Mouse (Mus musculus) layer of hippocampus, adult 18-20 months (tissue): ENCODE measurements around the gene Rabep2. TPM values are rescaled to one million over a fixed set of nuclear protein-coding genes. Genes with fewer than 3 reads are reported as not detected.
"Not testable (repeated sequence)": the region's sequence is repeated elsewhere in the genome, so short reads cannot be mapped to it uniquely, and the experiment has no call there.

Source experiments
- DNase-seq, 2 experiments: peaks; one replicate each; pipeline ENCODE4 v3.0.0; 2022; ENCODE audit warnings: low spot score in 2 of 2
- long read RNA-seq: library from polyadenylated mRNA; stranded (forward); transcript quantifications from one replicate; pipeline ENCODE4 v2.0.0, GENCODE M21; 2021
- total RNA-seq, 2 experiments: library from RNA; stranded (reverse); gene quantifications; 2 replicates each; pipeline ENCODE4 v1.2.3; 2021

Gene Rabep2
- 10 to 100 TPM; 14.2 to 15.2 TPM for total RNA-seq
- long read RNA-seq, partial matches to known transcripts, result 0 of 4 reads
- long read RNA-seq, other reads (novel, unspliced or antisense), result 4 of 4 reads

DNA sequence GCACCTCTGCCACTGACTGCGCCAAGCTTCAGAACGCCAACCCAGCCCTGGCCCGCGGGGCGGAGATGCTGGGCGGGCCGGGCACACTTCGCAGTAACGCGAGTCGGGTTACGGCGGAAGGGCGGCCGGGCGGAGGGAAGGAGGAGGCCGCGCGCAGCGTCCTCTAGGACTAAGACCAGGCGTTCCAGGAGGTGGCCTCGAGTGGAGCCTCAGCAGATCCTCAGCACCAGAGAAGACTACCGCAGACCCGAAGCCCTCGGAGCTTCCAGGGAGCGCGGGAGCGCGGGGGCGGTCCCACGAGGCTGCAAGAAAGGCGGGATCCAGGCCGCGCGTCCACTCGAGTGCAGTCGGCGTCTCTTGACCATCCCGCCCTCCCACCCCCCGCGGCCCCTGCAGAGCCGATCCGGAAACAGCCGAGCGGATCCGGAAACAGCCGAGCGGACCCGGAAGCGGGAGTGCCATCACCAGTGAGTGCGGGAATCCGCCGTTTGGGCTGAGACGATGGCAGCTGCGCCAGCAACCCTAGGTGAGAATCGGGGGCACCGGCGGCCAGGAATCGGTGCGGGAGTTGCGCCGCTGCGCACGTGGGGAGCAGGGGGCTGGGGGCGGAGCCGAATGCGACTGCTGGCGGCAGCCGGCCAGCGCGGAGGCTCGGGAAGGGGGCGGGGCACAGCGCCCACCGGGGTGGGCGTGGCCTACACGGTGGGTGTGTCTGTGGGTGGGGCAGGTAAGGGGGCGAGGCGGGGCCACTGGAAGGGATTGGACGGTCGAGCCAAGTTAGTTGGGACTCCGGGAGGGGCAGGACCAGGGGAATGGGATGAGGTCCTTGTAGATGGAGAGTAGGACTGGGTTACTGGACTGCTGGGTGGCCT lies at the start of gene Rabep2:
Gene Rabep2, plus strand, starts transcription at position 129 of the 872 bp plus-strand sequence.
- peak; percentile 85 to 95 for DNase-seq

DNA sequence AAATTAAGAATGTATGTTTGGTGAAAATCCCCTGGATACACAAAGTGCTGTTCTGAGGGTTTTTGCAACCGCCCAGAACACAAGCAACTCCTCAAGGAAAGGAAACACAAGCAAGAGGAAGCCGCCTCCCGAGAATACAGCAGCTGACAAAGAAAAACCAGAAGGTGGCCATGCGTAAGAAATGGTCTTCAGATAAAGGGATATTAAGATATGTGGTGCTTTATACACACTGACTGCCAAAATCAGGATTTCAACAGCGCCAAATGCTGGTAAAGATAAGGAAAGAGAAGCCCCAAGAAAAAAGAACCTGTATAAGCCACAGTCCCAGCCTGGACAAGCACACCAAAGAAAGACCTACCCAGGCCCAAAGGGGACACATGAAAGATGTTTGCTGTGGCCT lies 45.0 kb upstream of the Rabep2 start:
- DNase-seq, result no peak

DNA sequence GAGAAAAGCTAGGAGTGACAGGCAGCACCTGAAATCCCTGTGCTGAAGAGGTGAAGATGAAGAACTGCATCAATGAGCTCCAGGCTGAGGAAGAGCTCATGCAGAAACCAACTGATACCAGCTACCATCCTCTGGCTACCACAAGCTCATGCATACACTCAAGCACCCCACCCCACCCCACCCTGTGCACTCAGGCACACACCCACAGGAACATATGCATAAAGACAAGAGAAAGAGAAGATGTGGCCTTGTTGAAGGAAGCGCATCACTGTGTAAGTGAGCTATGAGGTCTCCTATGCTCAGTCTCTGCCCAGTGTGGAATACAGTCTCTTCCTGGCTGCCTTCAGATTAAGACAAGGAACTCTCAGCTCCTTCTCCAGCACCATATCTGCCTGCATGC lies 40.4 kb upstream of the Rabep2 start:
- DNase-seq, result no peak

DNA sequence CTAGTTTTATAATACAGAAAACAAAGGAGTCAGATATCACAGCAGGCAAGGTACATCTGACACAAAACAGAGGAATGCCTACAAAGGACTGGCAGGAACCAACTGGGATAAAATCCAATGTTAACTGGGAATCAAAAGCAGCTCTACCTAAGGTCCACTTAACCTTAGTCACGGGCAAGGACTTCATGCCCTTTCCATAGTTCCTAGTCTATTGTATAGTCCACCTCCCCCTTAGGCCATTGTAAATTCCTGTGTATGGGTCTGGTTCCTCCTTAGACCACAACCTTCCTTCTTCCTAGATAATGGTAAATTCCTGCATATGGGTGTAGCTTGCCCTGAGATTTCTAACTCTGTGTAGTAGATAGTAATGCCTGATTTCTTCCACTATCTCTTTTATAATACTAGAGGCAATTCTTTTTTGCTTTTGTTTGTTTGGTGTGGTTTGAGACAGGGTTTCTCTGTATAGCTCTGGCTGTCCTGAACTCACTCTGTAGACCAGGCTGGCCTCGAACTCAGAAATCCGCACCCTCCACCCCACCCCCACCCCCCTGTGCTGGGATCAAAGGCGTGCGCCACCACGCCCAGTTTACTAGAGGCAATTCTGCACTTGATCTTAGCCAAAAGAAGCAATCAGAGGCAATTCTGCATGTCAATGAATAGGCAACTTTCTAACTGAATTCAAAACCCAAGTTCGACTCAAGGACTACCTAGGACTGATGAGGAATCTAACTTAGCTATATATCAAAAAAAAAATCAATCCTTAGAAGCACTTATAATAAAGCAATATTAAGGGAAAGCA lies 36.3 kb upstream of the Rabep2 start:
- DNase-seq, result not testable (repeated sequence)

DNA sequence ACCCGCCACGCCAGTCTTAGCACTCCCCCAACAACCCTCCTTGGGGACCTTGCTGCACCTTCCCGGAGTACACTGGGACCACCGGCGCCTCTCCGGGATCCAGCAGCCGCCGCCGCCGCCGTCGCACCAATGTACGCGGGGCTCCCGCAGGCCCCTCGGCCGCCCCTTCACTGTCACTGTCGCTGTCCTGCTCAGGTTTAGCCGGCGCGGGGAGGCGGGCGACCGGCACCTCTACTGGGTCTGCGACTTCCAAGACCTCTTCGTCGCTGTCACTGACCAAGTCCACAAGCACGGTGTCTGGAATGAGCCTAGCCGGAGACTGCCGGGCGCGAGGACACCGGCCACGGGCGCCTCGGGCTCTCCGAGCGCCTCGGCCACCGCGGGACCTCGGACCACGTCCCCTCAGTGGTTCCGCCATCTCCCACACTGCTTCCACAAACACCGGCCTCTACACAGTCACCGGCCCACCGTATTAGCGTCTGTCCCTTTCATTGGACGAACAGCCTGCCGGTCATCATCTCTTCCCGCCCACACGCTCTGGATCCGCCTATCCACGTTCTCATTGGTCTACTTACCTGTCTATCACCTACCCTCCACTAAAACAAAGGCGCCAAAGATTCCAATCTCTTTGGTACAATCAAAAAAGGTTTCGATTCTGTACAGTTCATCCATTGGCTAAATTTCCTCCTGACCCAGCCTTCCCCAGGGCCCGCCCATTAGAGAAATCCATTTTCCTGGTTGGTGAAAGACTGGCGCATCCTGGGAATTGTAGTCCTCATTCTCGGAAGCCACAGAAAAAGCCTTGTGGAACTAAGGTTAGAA lies 32.0 kb upstream of the Rabep2 start, which contains the start of gene Nfatc2ip:
Gene Nfatc2ip, minus strand, starts transcription at position 440 of the 822 bp plus-strand sequence.
- DNase-seq, result peak; percentile 94 to 100

DNA sequence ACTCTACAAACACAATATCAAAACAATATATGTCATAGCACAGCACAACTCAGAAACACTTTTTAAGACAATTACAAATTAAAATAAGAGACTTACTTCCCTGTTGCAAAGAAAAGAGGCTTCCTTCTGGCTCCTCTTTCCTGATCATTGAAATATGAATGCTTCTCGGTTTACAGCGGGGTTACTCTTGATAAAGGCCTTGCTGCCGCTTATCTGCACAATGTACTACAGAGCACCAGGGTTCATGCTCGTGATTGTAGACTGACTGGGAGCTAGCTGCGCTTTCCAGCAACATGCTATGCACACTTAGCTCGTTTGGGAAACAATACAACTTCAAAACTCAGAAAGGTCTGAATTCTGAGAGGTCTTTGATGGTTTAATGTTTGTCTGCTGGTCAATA lies 31.3 kb upstream of the Rabep2 start:
- no peak for DNase-seq

DNA sequence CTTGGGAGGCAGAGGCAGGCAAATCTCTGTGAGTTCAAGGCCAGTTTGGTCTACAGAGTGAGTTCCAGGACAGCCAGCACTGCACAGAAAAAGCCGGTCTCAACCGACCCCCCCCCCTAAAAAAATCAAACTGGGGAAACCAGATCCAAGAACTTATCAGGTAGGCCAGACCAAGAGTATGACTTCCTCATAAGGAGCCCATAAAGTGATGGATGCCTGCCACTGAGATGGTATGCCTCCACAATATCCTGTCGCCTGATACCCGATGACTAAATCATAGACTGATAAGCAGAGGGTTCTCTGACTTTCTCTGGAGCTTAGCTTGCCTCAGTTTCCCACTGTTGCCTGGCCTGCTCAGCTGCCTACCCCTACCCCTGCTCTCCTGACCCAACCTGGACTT lies 30.7 kb upstream of the Rabep2 start:
- no peak for DNase-seq

DNA sequence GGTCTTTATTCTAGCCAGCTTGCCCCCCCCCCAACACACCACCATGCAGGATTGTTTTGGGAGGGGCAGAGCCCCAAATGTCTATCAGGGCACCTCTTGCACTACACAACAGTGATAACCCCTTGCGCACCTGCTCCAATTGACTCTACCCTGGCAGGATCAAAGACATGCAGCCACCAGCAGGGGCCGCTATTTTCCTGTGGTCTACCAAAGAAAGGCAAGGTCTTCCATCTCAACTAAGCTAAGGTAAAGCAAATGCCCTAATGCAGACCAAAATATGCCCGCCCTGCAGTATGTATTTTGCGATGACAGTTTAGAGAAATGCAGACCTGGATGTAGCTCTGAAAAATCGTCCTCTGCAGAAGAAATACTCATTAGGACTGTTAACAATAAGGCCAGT lies 29.0 kb upstream of the Rabep2 start:
- peak; percentile 53 to 85 for DNase-seq

DNA sequence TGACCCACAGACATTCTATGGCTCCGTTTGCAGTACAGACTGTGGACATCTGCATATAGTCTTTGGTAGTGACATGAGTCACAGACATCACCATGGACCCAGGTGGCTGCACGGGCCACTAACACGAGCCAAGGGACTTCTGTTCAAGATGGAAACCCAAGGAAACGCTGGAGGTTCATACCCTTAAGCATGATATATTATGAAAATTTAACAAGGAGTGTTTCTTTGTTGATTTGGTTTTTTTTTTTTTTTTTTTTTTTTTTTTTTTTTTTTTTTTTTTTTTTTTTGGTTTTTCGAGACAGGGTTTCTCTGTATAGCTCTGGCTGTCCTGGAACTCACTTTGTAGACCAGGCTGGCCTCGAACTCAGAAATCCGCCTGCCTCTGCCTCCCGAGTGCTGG lies 26.0 kb upstream of the Rabep2 start:
- DNase-seq, result not testable (repeated sequence)

DNA sequence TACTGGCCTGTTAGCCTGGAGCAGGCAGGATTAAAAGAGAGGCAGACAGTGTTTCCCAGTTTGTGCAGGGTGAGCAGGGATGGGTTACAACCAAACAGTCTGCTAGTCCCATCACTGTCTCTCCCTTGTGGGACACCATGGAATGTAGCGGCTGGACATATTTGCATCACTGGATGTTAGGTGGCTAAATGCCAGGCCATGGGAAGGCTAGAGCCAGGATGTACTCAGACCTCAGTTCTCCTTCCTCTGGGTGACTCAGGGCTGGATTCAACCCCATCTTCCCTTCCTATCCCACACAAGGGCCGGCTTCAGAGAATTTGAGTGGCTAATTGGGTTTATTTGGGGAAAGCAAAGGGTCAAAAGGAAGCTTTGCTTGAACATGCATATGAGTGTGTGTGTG lies 19.9 kb upstream of the Rabep2 start:
- no peak for DNase-seq

DNA sequence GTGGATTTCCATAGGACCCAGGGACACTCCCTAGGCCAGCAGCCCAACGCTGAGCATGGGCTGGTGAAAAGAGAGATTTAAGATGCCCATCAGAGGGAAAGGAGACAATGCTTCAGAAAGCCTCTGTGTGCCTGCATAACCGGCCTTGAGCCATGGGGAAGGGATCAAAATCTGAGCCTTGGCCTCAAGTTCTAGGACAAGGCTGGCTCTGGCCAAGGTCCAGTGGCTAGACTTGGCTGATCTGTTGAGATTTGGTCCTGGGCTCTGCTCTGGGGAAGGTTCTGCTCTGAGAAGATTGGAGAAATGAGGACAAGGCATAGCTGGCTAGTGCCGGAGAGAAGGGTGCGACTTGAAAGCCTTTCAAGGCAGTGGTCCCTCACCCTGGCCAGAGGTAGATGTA lies 17.5 kb upstream of the Rabep2 start:
- no peak for DNase-seq

DNA sequence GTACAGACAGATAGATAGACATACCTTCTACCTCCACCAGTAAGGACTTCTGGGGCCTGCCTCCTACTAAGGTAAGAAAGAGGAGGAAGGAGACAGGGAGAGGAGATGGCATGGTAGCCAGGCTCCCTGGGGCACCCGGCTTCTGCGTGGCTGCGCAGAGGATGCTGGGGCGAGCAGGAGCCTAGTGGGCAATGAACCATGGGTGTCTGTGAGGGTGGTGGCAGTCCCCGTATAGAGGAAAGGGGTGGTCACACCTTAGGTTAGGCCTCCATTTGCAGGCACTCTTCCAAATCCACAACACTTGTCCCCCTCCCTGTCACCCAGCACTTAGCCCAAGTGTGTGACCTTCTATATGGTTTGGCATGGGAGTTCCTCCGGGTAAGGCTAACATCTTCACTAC lies 13.8 kb upstream of the Rabep2 start, which contains the start of gene Cd19:
Gene Cd19, minus strand, starts transcription at position 165 of the 400 bp plus-strand sequence.
- DNase-seq, result no peak

DNA sequence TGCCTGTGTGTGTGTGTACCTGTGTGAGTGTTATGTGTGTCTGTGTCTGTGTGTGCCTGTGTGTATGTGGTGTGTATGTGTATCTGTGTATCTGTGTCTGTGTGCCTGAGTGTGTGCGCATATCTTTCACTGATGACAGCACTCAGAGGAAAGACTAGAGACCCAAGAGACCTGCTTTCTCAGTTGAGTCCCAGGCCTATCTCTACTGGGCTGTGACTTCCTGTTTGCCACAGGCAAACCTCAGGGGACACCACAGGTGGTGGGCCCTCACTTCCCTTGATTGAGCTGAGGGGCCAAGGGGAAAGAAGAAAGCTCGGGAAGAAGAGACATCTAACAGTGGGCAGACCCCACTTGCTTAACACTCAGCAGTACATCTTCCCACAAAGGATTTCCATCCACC lies 11.9 kb upstream of the Rabep2 start:
- no peak for DNase-seq

DNA sequence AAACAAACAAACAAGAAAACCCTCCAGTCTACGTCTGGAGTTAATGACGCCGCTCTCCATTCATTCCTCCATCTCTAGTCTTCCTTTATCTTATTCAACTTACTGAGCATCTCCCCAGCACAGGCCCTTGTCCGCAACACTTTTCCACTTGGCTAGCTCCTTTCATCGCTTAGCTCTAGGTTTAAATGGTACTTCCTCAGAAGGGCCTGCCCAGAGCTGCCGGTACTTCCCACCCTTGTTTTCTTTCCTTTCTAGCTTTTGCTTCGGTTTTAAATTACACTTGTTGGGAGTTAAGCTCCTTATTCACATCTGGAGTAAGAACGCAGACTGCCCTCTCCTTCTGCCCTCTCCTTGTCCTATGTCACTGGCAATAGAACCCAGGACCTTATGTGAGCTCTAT lies 11.5 kb upstream of the Rabep2 start:
- DNase-seq, result no peak

DNA sequence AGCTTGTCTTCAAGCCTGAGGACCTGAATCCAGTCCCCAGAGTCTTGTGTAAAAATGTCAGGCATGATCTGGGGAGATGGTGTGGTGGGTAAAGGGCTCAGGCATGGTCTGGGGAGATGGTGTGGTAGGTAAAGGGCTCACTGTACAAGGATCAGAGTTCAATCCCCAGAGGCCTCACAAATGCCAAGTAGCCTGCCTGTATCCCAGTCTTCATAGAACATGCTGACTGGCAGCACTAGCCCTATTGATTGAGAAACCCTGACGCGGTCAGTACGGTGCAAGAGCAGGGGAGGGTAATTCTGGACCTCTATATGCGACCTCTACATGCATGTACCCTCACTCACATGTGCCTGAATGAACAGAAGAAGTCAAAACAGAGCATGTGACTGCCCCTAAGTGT lies 11.0 kb upstream of the Rabep2 start:
- no peak for DNase-seq

DNA sequence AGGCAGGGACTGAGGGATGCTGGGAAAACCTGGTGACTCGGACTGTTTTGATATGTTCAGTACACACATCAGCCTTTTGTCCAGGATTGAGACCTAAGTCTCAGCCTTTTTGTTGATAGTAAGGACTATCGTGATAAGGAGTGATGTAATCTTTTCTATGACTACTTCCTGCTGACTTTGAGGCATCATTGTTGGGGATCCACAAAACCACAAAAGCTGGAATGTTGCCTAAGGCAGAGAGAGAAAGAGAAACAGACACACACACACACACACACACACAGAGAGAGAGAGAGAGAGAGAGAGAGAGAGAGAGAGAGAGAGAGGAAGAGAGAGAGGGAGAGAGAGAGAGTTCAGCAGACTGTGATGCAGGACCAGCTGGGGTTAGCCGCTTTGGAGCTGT lies 10.1 kb upstream of the Rabep2 start:
- DNase-seq, result no peak

DNA sequence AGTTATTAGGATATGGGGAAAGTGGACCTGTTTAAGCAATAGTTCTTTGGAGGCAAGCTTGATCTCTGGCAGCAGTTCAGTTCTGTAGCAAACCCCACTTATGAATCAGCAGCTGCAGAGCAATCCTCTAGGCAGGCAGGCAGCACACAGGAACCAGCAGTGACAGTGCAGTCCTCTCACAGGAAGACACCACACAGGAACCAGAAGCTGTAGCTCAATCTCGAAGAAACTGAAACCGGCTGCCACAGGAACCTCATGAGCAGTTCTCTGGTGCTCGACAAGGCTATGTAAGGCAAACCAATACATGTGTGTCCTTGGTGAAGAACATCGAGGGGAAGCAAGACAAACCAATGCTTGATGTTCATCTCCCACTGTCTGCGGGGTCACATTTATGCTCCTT lies 6.8 kb upstream of the Rabep2 start:
- DNase-seq, result no peak

DNA sequence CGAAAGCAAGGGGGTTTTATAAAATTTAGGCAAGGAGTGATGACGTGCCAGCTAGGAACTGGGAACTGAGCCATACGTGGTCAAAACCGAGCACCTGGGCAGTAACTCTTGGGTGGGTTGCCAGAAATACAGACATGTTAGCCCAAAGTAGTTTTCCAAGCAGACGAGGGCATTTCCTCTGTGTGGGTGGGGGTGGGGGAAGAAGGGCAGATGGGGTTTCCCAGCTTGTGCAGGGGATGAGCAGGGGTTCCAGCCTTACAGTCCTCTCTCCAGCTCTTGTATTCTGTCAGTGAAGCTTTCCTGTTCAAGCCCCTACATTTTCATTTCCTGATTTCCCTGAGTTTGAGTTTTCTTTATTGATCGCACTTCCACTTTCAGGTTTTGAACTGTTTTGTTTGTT lies 4.4 kb upstream of the Rabep2 start:
- DNase-seq, result no peak

DNA sequence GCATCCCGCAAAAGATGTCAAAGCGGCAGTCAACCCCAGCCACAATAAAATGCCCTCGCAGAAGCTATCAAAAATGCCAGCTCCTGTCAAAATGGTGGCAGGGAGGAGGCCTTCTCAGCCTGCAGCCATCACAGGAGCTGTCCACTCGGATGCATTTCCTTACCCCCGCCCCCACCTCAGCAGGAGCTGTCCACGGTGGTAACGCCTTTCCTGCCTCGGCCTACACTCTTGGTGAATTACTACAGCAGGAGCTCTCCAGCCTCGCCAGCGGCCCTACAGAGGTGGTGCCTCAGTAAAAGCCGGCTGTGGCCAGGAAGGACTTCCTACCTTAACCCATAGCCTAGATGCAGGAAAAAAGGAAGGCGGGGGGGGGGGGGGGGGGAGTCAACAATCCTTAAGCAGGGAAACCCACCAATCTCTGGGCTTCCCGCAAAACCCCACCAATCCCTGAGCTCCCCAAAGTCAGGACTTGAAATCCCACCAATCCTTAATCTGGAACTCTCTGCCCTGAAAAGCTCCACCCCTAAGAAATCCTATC lies 1.2 kb upstream of the Rabep2 start:
- DNase-seq, result no peak

DNA sequence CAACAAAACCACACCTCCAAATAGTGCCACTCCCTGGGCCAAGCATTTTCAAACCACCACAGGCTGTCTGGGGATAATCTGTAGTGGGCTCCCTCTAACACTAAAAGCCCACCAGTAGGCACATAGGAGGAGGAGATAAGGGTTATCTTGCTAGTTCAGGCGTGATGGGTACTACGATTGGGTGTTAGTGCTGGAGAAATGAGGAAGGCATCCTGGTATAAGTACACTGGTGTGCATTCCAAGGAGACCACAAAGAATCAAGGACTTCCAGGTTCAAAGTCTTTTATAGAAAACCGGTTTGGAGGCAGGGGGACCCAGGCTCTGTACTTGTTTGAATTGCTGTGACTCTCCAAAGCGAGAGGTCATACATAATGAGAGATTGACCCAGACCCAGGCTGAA lies 405 bp upstream of the Rabep2 start:
- DNase-seq, result no peak

DNA sequence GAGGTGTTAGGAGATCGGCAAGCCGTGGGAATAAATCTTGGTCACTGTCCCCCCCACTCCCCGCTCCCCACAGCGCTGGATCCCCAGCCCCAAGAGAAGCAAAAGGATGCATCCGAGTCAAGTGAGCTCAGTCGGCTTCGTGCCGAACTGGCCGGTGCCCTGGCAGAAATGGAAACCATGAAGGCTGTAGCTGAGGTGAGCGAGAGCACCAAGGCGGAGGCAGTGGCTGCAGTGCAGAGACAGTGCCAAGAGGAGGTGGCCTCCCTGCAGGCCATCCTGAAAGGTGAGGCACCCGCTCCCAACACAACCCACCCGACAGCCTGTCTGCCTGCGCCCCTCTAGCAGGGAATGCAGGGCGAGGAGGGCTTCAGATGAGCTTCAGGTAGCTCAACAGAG lies 942 bp downstream of the Rabep2 start:
- DNase-seq, result no peak
